ENCODE assay signal across 19 mouse cellular contexts in the genomic region with DNA sequence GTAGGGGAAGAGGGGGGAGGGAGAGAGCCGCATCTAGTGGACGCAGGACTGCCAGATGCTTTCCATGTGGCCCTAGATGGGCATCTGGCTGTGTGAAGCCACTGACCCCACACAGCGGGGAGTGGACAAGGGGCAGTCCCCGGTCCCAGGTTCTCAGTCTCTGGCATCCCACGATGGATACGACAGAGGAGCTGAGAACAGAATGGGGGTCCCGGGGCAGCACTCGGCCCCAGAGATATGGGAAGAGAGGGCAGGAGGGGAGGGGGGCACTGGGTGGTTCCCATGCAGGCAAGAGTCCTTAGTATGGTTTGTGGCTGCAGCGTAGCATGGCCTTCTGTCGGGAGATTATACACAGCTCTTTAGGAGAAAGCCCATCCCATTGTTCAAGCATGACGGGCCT. TPM values are rescaled to one million over a fixed set of nuclear protein-coding genes. Genes with fewer than 3 reads are reported as not detected.
"Had no signal": no experiment of that assay in that cellular context is flagged by ENCODE, and none has a peak within 500 bp of the region (broad histone marks: within the 10 kb centered on the region; RNA-seq: fewer than 3 reads in every experiment).

No protein-coding gene starts in this region.

- H3K9me3 ChIP-seq: lung, embryonic 15.5 days; megakaryocyte, embryonic 14.5 days; midbrain, embryonic 13.5 days; midbrain, embryonic 15.5 days; neural tube, embryonic 12.5 days; stomach, embryonic 15.5 days had no signal

- H3K27me3 ChIP-seq: lung, embryonic 15.5 days; megakaryocyte, embryonic 14.5 days; midbrain, embryonic 13.5 days; midbrain, embryonic 15.5 days; neural tube, embryonic 12.5 days; stomach, embryonic 15.5 days had no signal

- H3K9ac ChIP-seq: lung, embryonic 15.5 days; midbrain, embryonic 13.5 days; midbrain, embryonic 15.5 days; neural tube, embryonic 12.5 days; stomach, embryonic 15.5 days had no signal

- H3K4me3 ChIP-seq: lung, embryonic 15.5 days; megakaryocyte, embryonic 14.5 days; midbrain, embryonic 13.5 days; midbrain, embryonic 15.5 days; neural tube, embryonic 12.5 days; stomach, embryonic 15.5 days had no signal

- H3K27ac ChIP-seq: lung, embryonic 15.5 days; macrophage; midbrain, embryonic 13.5 days; midbrain, embryonic 15.5 days; neural tube, embryonic 12.5 days; stomach, embryonic 15.5 days; stomach, postnatal 0 days had no signal

- DNase-seq: lung, adult 2 months; lung, postnatal 14 days; lung, postnatal 36 days; right cerebral cortex, postnatal 14 days; thymus, adult 2 months; thymus, postnatal 25 days; thymus, postnatal 4 days had no signal

- H3K4me2 ChIP-seq: lung, embryonic 15.5 days; midbrain, embryonic 11.5 days; midbrain, embryonic 13.5 days; midbrain, embryonic 15.5 days; neural tube, embryonic 12.5 days; stomach, embryonic 15.5 days had no signal

- ATAC-seq: lung, postnatal 0 days; midbrain, embryonic 13.5 days; midbrain, embryonic 15.5 days had no signal

RNA-seq across cellular contexts. Expression of a gene that starts 45.7 kb away (rescaled TPM):
- total RNA-seq: megakaryocyte progenitor cell, adult 5-6 weeks had no signal
- polyA plus RNA-seq: lung, embryonic 15.5 days; macrophage; neural tube, embryonic 14.5 days had no signal
